Mouse (Mus musculus) erythroblast, embryonic 14.5 days (primary cell): ENCODE measurements around the gene Rccd1. TPM values are rescaled to one million over a fixed set of nuclear protein-coding genes. Genes with fewer than 3 reads are reported as not detected.

Source experiments
- H3K27me3 ChIP-seq: 2 replicates; pipeline ENCODE4 v1.6.1; 2012; ENCODE audit warnings: inconsistent platforms; ENCODE audit not compliant: control insufficient read depth
- H3K36me3 ChIP-seq: 2 replicates; pipeline ENCODE4 v1.6.1; 2012; ENCODE audit warnings: mild to moderate bottlenecking, inconsistent platforms; ENCODE audit not compliant: control insufficient read depth
- H3K4me1 ChIP-seq: 2 replicates; pipeline ENCODE4 v1.6.1; 2012; ENCODE audit warnings: inconsistent platforms; ENCODE audit not compliant: control insufficient read depth
- H3K4me3 ChIP-seq: replicated peaks from 2 replicates; pipeline ENCODE3; 2012; ENCODE audit warnings: moderate library complexity, mild to moderate bottlenecking, inconsistent platforms
- H3K9me3 ChIP-seq: 2 replicates; pipeline ENCODE4 v1.6.1; 2012; ENCODE audit warnings: low read length, inconsistent platforms, mixed read lengths; ENCODE audit not compliant: control insufficient read depth
- GATA1 ChIP-seq: IDR thresholded peaks from 2 replicates; pipeline ENCODE4 v1.6.1; 2012; ENCODE audit warnings: low read length, inconsistent platforms, mixed read lengths
- TAL1 ChIP-seq: IDR thresholded peaks from 3 replicates; pipeline ENCODE4 v1.6.1; 2012; ENCODE audit warnings: low read length, inconsistent platforms, mixed read lengths
- polyA plus RNA-seq: library from polyadenylated mRNA; stranded (reverse); fragments of >175 nt; gene quantifications from 2 replicates; pipeline ENCODE4 v1.2.3, GENCODE M21; 2012

Rccd1 gene
- 0.21 and 0.34 TPM in 2 replicates for polyA plus RNA-seq

DNA sequence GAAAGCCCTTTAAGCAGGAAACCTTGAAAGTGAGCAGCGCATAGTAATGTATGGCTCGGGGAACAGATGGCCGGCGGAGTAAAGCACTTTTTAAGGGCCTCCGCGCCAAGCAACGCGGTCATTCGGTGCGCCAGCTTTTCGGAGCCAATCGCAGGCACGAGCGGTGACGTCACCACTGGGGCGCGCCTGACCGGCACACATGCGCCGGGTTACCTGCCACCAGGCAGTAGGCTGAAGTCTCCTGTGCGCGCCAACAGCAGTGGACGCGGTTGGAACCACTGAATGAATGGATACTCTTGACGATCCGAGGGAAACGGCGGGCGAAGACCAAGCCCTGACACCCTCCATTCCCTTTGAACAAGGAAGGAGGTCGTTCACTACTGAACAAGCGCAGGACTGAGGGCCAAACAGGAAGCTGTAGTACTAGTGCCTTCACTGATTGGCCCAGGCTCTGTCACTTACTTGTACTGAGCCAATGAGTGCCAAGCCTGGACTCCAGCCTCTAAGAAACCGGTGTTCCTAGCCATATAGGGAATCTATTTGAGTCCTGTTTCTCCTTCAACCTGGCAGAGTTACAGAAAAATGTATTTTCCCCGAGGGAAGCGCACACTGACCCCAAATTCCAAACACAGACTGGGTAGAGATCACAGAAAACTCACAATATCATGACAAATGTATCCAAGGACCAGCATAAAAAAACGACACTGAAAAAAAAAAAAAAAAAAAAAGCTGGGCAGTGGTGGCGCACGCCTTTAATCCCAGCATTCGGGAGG is at the start of gene Rccd1:
Rccd1 (minus strand) TSS at position 412 of the 773 bp plus-strand sequence.
- H3K4me1 ChIP-seq: peaks cover 30% of the 10 kb centered on the region
- peak within 1 kb of the TSS; percentile 69 for H3K4me3 ChIP-seq
- H3K36me3 ChIP-seq: peaks cover 61% of the 10 kb centered on the region
- no peaks in the 10 kb centered on the region for H3K27me3 ChIP-seq
- H3K9me3 ChIP-seq: no peaks in the 10 kb centered on the region
- TF ChIP-seq GATA1 (no peak), TAL1 (no peak)

DNA sequence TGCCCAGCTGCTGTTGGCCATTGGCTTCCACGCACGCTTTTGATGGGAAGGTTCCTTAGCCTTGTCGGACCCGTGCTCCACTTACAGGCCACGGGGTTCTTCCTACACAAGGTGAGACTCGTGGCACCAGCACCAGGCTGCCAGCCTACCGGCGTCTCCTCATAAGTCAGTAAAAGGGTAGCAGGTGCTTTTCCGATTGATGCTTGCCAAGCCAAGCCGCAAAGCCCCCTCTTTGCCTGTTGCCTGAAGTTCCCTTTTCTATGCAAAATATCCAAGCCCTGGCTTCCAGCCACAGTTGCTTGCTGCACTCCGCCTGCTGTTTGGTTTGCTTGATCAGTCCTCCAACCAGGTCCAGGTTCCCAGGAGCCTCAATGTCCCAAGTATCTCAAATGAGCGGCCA is 49.6 kb upstream of the Rccd1 start:
- Histone ChIP-seq H3K9me3 (no peaks in the 10 kb centered on the region), H3K4me1 (peaks cover 14% of the 10 kb centered on the region)

DNA sequence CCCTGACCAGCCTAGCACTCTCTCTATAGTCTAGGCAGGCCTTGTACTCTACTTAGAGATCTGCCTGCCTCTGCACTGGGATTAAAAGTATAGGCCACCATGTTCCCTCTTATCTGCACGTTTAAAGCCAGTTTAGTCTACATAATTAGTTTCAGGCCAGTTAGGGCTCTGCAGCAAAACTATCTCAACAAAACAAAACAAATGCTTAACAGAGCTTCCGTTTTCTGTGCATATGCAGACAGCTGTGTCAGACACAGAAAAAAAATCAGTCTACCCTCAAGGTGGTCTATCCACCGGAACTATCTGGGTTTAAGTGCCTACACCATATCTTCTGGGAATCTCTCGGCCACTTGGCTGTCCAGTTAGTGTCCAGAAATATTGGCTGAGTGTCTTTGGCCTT is 49.1 kb upstream of the Rccd1 start:
- Histone ChIP-seq H3K27me3 (peaks cover 43% of the 10 kb centered on the region), H3K36me3 (no peaks in the 10 kb centered on the region; the same call in 1 of the 2 replicates), H3K4me1 (peaks cover 14% of the 10 kb centered on the region), H3K9me3 (no peaks in the 10 kb centered on the region), H3K4me3 (no peak overlapping the region)
- TF ChIP-seq GATA1 (no peak), TAL1 (no peak)

More for the DNA sequence above, 49.6 kb upstream of the Rccd1 start:
- peaks cover 39% of the 10 kb centered on the region for H3K27me3 ChIP-seq
- no peaks in the 10 kb centered on the region for H3K36me3 ChIP-seq
- no peak overlapping the region for H3K4me3 ChIP-seq
- TF ChIP-seq TAL1 (no peak), GATA1 (no peak)

DNA sequence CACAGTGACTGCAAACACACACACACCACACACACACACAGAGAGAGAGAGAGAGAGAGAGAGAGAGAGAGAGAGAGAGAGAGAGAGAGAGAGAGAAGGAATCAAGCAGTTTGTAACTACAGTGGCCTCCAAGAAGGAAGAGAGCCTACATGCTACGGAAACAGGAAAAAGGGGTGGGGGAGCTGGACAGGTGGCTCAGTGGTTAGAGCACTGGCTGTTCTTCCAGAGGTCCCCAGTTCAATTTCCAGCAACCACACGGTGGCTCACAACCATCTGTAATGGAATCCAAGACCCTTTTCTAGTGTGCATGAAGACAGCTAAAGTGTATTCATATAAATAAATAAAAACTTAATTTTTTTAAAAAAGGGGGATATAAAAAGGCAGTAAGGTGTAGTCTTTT is 48.4 kb upstream of the Rccd1 start:
- no peaks in the 10 kb centered on the region for H3K9me3 ChIP-seq
- H3K4me1 ChIP-seq: peaks cover 14% of the 10 kb centered on the region
- H3K27me3 ChIP-seq: peaks cover 43% of the 10 kb centered on the region
- no peak overlapping the region for H3K4me3 ChIP-seq
- TF ChIP-seq TAL1 (no peak), GATA1 (no peak)
- peaks cover 4% of the 10 kb centered on the region; the same call in 1 of the 2 replicates for H3K36me3 ChIP-seq

DNA sequence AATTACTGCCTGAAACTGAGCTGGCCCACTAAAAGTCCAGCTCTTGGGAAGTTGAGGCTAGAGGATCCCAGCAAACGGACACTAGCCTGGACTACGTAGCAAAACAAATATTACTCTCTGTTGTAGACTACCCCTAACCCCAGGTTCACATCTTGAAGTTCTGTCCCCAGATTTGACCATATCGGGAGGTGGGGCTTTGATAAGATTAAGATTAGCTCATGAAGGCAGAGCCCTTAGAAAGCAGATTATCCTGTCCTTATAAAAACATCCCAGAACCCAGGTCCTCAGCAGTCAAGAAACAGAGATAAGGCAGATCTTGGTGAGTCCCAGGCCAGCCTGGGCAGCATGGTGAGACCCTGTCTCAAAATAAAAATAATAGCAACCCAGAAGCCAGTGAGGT is 47.9 kb upstream of the Rccd1 start:
- TF ChIP-seq GATA1: no peak
- no peak for TF ChIP-seq TAL1
- no peak overlapping the region for H3K4me3 ChIP-seq
- H3K4me1 ChIP-seq: peaks cover 14% of the 10 kb centered on the region
- H3K27me3 ChIP-seq: peaks cover 43% of the 10 kb centered on the region
- H3K9me3 ChIP-seq: no peaks in the 10 kb centered on the region
- peaks cover 8% of the 10 kb centered on the region; the same call in 1 of the 2 replicates for H3K36me3 ChIP-seq

DNA sequence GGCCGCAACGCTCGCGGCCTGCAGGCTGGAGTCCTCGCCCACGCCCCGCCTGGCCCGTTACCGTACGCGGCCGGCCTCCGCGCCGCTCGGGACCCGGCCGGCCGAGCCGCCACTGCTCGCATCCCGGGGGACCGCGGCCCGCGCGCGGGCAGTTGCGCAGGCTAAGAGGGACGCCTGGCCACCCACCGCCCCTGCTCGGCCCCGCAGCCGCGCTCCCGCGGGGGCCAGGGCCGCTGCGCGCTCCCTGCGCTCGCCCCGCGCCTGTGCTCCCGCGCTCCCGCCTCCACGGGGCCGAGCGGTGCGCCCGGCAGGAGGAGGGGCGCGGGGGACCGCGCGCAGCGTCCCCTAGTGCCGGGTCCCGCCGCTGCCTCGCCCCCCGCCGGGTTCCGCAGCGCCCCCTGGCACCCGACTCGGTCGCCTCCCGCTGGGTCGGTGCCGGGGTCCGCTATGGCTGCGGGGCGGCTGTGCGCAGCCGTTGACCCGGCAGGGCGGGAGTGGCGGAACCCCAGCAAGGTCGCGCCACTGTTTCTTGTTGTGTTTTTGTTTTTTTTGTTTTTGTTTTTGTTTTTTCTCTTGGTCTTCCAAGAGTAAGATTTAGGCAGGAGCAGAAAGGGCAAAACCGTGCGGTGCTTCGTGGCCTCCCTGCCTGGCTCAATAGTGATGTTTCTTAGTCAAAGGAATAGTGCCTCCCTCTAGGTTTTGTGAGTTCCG is 46.9 kb upstream of the Rccd1 start, which contains the start of gene Man2a2:
Man2a2 (minus strand) TSS at position 335 of the 711 bp plus-strand sequence.
- Histone ChIP-seq H3K36me3 (peaks cover 10% of the 10 kb centered on the region; the same call in 1 of the 2 replicates), H3K4me1 (peaks cover 14% of the 10 kb centered on the region), H3K4me3 (peak within 1 kb of the TSS; percentile 65), H3K27me3 (peaks cover 43% of the 10 kb centered on the region), H3K9me3 (no peaks in the 10 kb centered on the region)
- TF ChIP-seq GATA1 (no peak), TAL1 (no peak)

DNA sequence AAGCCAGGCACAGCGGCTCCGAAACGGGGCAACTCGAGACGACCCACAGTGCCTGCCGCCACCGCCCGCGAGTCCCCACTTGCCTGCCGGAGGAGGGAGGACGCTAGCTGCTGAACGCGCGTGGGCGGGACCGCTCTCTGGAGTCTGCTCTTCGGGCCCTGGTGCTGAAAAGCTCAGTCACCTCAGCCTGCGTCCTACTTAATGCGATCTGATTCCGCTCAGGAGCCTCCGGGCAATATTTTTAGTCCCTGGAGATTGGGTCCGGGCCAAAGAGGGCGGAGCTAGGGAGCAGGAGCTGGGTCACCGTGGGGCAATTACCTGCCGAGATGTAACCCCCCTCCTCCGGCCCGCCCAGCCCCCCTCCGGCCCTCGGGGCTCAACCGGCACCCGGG is 46.4 kb upstream of the Rccd1 start:
- Histone ChIP-seq H3K36me3 (peaks cover 10% of the 10 kb centered on the region; the same call in 1 of the 2 replicates), H3K4me1 (peaks cover 14% of the 10 kb centered on the region), H3K9me3 (no peaks in the 10 kb centered on the region), H3K27me3 (peaks cover 43% of the 10 kb centered on the region), H3K4me3 (peak overlapping the region; percentile 65)
- no peak for TF ChIP-seq GATA1
- no peak for TF ChIP-seq TAL1

DNA sequence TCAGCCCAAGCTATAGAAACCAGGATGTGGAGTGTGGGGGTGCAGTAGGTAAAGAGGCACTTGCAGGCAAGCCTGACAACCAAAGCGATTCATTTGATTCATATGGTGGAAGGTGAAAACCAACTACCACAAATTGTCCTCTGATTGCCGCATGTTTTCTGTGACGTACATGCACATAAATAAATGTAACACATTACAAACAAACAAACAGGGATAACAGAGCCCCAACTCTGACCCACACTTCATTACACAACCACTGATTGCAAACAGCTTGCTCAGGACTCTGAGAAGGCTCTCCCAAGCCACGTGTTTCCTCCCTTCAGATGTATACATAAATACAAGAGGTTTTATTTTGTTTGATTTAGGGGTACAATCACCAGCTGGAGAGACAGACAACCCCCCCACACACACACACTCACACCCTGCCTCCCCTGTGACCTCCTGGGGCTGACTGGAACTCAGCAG is 45.7 kb upstream of the Rccd1 start:
- Histone ChIP-seq H3K36me3 (peaks cover 10% of the 10 kb centered on the region; the same call in 1 of the 2 replicates), H3K4me3 (no peak overlapping the region), H3K27me3 (peaks cover 43% of the 10 kb centered on the region), H3K4me1 (peaks cover 14% of the 10 kb centered on the region), H3K9me3 (no peaks in the 10 kb centered on the region)
- TF ChIP-seq GATA1 (no peak), TAL1 (no peak)

DNA sequence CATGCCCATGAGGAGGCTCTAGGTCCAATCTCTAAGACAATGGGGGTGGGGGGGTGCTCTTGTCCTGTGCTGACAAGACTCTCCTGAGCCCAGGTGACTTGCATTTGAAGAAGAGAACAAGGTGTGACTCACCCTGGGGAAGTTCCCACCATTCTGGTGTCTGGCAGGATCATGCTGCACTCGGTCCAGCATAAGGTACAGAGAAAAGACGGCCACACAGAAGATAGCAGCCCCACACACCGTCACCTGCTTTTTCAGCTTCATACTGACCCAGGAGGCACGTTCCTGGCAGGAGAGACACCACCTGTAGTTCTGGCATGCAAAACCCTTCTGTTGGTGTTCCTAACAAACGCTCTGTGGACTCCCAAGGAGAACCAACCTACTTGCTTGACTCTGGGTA is 45.2 kb upstream of the Rccd1 start:
- Histone ChIP-seq H3K27me3 (peaks cover 43% of the 10 kb centered on the region), H3K4me3 (no peak overlapping the region), H3K4me1 (peaks cover 14% of the 10 kb centered on the region), H3K9me3 (no peaks in the 10 kb centered on the region), H3K36me3 (peaks cover 10% of the 10 kb centered on the region; the same call in 1 of the 2 replicates)
- no peak for TF ChIP-seq GATA1
- no peak for TF ChIP-seq TAL1
